Mouse (Mus musculus) stomach, postnatal 0 days (tissue): Measurements from ENCODE around the gene Ccdc14. TPM values are rescaled to one million over a fixed set of nuclear protein-coding genes. Genes with fewer than 3 reads are reported as not detected.

Experiments
- ATAC-seq: fragments of 200-750 bp; cut with Nextera tagmentation; 2 replicates; pipeline ENCODE4 v1.8.0; 2017; ENCODE audit not compliant: low FRiP score, low TSS enrichment
- DNase-seq: peaks from one replicate; pipeline ENCODE4 v3.0.0-alpha.2; 2016; ENCODE audit warnings: low spot score
- H3K27ac ChIP-seq: fragments of 300-500 bp; sonication (generic); replicated peaks from 2 replicates; pipeline ENCODE4 v1.5.1; 2014; ENCODE audit warnings: mild to moderate bottlenecking, control low read depth
- H3K27me3 ChIP-seq: fragments of 300-500 bp; sonication (generic); 2 replicates; pipeline ENCODE4 v1.6.1; 2014; ENCODE audit warnings: low read length; ENCODE audit not compliant: control insufficient read depth, insufficient read depth
- H3K36me3 ChIP-seq: fragments of 300-500 bp; sonication (generic); 2 replicates; pipeline ENCODE4 v1.6.1; 2014; ENCODE audit warnings: low read length, mixed read lengths; ENCODE audit not compliant: control insufficient read depth, insufficient read depth
- H3K4me1 ChIP-seq: fragments of 300-500 bp; sonication (generic); replicated peaks from 2 replicates; pipeline ENCODE4 v1.6.1; 2014; ENCODE audit warnings: antibody characterized with exemption; ENCODE audit not compliant: control insufficient read depth, insufficient read depth
- H3K4me2 ChIP-seq: fragments of 300-500 bp; sonication (generic); replicated peaks from 2 replicates; pipeline ENCODE4 v1.6.1; 2014; ENCODE audit warnings: low read depth, mild to moderate bottlenecking, control low read depth, moderate library complexity
- H3K4me3 ChIP-seq: fragments of 300-500 bp; sonication (generic); 2 replicates; pipeline ENCODE4 v1.5.1; 2014; ENCODE audit warnings: low read depth, low read length, control low read depth
- H3K9ac ChIP-seq: fragments of 300-500 bp; sonication (generic); 2 replicates; pipeline ENCODE4 v1.6.1; 2014; ENCODE audit warnings: mild to moderate bottlenecking, low read length, control low read depth, mixed read lengths
- H3K9me3 ChIP-seq: fragments of 300-500 bp; sonication (generic); 2 replicates; pipeline ENCODE4 v1.6.1; 2016; ENCODE audit warnings: low read length; ENCODE audit not compliant: control insufficient read depth
- CTCF ChIP-seq: IDR thresholded peaks from 2 replicates; pipeline ENCODE4 v1.5.1; 2016; ENCODE audit warnings: antibody characterized with exemption, low read depth, mild to moderate bottlenecking, moderate library complexity
- EP300 ChIP-seq: optimal IDR thresholded peaks from 2 replicates; pipeline ENCODE3; 2016; ENCODE audit warnings: antibody characterized with exemption
- WGBS: fragments of 180-500 bp; shearing (Covaris S2); extraction: QIAGEN DNeasy Blood & Tissue Kit; methylation state at CpG from one replicate; pipeline ENCODE4 v1.1.7; 2014; 5-methylcytosine and 5-hydroxymethylcytosine counted together
- polyA plus RNA-seq: library from polyadenylated mRNA; unstranded; fragments of >200 nt; fragmentation: Nextera tagmentation; extraction: Ambion mirVana; gene quantifications from 2 replicates; pipeline ENCODE4 v1.2.1, GENCODE M21; 2015

Gene Ccdc14
- polyA plus RNA-seq, 1 experiment from 2014 or later = 1.8 TPM

DNA sequence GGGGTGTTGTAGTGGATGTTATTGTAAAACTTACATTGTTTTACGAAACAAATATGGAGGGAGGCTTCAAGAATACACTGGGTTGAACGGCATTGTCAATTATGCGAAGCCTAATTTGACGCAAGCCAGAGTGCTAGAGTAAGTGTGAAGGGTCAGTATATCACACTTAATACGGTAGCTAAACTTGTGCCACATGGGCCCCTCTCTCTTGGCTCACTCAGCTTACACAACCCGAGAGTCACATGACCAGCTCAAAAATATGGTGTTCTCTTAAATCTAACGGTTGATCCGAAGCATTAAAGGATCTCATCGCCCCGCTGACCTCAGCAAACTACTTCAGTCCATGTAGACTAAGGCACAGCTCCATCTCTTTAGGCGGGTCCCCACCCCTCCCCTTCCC lies 32.0 kb upstream of the Ccdc14 start:
- Histone ChIP-seq H3K4me2 (peak overlapping the region; percentile 54), H3K9ac (no peak overlapping the region), H3K27ac (no peak overlapping the region), H3K4me3 (no peak overlapping the region), H3K27me3 (no peaks in the 10 kb centered on the region), H3K36me3 (no peaks in the 10 kb centered on the region), H3K9me3 (no peaks in the 10 kb centered on the region), H3K4me1 (peaks cover 3% of the 10 kb centered on the region; the same call in 1 of the 2 replicates)
- ATAC-seq (no peak), DNase-seq (no peak)
- TF ChIP-seq CTCF (no peak), EP300 (no peak)
- 40% methylated on average over 11 of the region's 11 CpGs for WGBS

GRCm38 (mm10) chr16:34664553-34664952 lies 25.9 kb upstream of the Ccdc14 start:
- Histone ChIP-seq H3K4me1 (no peaks in the 10 kb centered on the region), H3K27me3 (no peaks in the 10 kb centered on the region), H3K9ac (no peak overlapping the region), H3K27ac (no peak overlapping the region), H3K36me3 (no peaks in the 10 kb centered on the region), H3K9me3 (no peaks in the 10 kb centered on the region), H3K4me2 (no peak overlapping the region), H3K4me3 (no peak overlapping the region)
- WGBS = 73% methylated on average over 3 of the region's 3 CpGs
- DNase-seq (no peak), ATAC-seq (no peak)
- TF ChIP-seq CTCF (no peak), EP300 (no peak)

DNA sequence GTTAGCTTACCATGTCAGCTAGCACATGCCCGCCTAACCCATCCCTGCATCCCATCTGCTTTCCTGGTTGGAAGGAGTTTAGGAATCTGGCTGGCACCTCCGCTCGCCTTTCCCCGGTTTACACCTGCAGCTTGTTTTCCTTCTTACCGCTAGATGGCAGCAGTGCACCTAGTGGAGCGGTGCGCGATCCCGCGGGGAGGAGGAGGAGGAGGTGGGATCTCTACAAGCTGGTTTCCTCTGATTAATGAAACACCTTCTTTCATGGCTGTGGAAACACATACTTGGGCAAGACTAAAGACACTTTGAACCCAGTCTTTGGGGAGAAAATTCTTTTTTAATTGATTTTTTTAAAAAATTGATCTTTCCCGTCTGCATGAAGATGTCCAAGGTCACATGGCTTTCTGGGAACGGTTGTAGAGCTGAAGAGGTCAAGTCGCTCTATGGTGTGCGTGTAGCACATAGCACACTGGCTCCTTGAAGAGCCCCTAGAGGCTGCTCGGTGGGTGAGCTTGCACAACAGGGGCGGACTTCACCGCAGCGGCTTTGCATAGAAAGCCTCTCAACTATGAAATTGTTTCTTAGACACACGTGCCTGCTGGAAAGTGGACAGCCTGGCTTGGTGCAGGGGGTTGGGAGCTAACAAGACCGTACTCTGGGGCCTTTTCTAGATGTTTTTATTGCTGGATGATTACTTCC lies 23.2 kb upstream of the Ccdc14 start:
- 9% methylated on average over 20 of the region's 20 CpGs for WGBS
- Histone ChIP-seq H3K9me3 (no peaks in the 10 kb centered on the region), H3K4me1 (no peaks in the 10 kb centered on the region), H3K27ac (no peak overlapping the region), H3K4me3 (0 out of 2 replicates have a peak overlapping the region, but pooled peaks have one; percentile 6), H3K4me2 (peak overlapping the region; percentile 35; the same call in 1 of the 2 replicates), H3K27me3 (no peaks in the 10 kb centered on the region), H3K36me3 (no peaks in the 10 kb centered on the region), H3K9ac (no peak overlapping the region)
- DNase-seq (peak; percentile 74), ATAC-seq (peak; percentile 74)
- no peak for TF ChIP-seq EP300
- peak; percentile 99 for TF ChIP-seq CTCF

GRCm38 (mm10) chr16:34668341-34668740 lies 22.1 kb upstream of the Ccdc14 start:
- no peak for ATAC-seq

DNA sequence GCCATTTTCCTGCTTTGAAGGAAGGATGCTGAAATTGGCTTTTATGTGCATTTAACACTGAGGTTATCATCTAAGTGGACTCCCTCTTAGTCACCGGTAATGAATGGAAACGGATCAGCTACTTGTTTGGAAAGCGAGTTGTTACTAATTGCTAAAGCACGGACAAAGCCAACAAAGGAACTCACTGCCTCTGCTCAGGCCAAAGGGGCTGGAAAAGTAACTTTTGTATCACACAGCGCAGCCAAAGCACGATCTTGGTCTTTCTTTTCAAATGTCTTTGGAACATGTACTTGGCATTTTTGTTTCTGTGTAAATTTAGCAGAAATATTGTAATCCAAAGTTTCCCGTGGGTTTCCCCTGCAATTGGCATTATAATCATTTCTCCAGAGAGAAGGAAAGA lies 18.4 kb upstream of the Ccdc14 start:
- no peak for DNase-seq
- Histone ChIP-seq H3K4me1 (no peaks in the 10 kb centered on the region), H3K27me3 (no peaks in the 10 kb centered on the region)

More at GRCm38 (mm10) chr16:34668341-34668740, 22.1 kb upstream of the Ccdc14 start:
- no peak overlapping the region for H3K9ac ChIP-seq
- no peaks in the 10 kb centered on the region for H3K27me3 ChIP-seq
- no peak overlapping the region for H3K27ac ChIP-seq
- H3K4me2 ChIP-seq = no peak overlapping the region
- TF ChIP-seq EP300 (no peak), CTCF (no peak)
- H3K36me3 ChIP-seq = no peaks in the 10 kb centered on the region
- no peaks in the 10 kb centered on the region for H3K9me3 ChIP-seq
- H3K4me1 ChIP-seq = no peaks in the 10 kb centered on the region
- WGBS = 72% methylated on average over 9 of the region's 9 CpGs
- no peak for DNase-seq
- H3K4me3 ChIP-seq = no peak overlapping the region

DNA sequence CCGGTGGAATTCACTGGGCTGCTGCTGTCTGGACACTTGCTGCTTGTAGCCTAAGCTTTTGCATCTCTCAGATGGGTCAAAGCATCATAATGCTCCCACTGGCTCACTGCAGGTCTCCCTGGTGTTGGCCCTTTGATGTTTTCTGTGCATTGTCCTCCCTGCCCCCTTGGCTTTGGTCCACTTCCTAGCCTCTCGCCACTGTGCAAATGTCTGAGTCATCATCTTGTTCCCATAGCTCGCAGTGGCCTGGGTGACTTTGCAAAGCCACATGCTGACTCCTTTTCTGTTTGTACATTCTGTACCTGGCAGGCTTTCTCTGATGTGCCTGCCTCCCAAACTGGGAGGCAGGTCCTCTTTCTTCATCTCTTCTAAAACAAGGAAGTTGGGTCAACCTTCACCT lies 17.6 kb upstream of the Ccdc14 start:
- DNase-seq (peak; percentile 57), ATAC-seq (peak; percentile 79)
- Histone ChIP-seq H3K27ac (no peak overlapping the region), H3K9me3 (no peaks in the 10 kb centered on the region), H3K4me2 (no peak overlapping the region), H3K36me3 (no peaks in the 10 kb centered on the region), H3K4me1 (no peaks in the 10 kb centered on the region), H3K27me3 (no peaks in the 10 kb centered on the region), H3K9ac (no peak overlapping the region), H3K4me3 (no peak overlapping the region)
- TF ChIP-seq EP300 (no peak), CTCF (no peak)
- WGBS = 60% methylated on average over 3 of the region's 3 CpGs

More for the DNA sequence above, 18.4 kb upstream of the Ccdc14 start:
- WGBS = 42% methylated on average over 7 of the region's 7 CpGs
- Histone ChIP-seq H3K27ac (no peak overlapping the region), H3K4me2 (no peak overlapping the region), H3K9ac (no peak overlapping the region), H3K9me3 (no peaks in the 10 kb centered on the region), H3K4me3 (no peak overlapping the region), H3K36me3 (no peaks in the 10 kb centered on the region)
- no peak for TF ChIP-seq CTCF
- no peak for TF ChIP-seq EP300
- no peak for ATAC-seq
